Mouse (Mus musculus): ENCODE data around the gene Msrb1. TPM values are rescaled to one million over a fixed set of nuclear protein-coding genes. Genes with fewer than 3 reads are reported as not detected.

The Msrb1 gene
- polyA plus RNA-seq, 1 experiment = 54.2 TPM

- 2% methylated on average over 73 of the region's 76 CpGs for WGBS
- Histone ChIP-seq H3K4me3 (ENCODE audit: low read depth, low read length) (peak within 1 kb of the TSS; percentile 74), H3K36me3 (ENCODE audit: control insufficient read depth, insufficient read depth, low read length) (peaks cover 14% of the 10 kb centered on the region), H3K4me1 (ENCODE audit: control insufficient read depth, insufficient read depth, insufficient read length, low read length) (peaks cover 23% of the 10 kb centered on the region), H3K27ac (ENCODE audit: insufficient read depth, low read depth, low read length) (peak within 1 kb of the TSS; percentile 99), H3K27me3 (ENCODE audit: control insufficient read depth, insufficient read depth, low read length) (no peaks in the 10 kb centered on the region)
- TF ChIP-seq CTCF (IDR thresholded peaks at IDR 0.05; ENCODE audit: extremely low read depth, insufficient read length, insufficient replicate concordance, low read depth, low read length) (no peak; the same call in 1 of the 2 replicates), POLR2A (IDR thresholded peaks at IDR 0.05; ENCODE audit: low read depth, low read length) (no peak; the same call in none of the 2 replicates)
Measured at GRCm38 (mm10) chr17:24696011-24696697, 40.3 kb upstream of the Msrb1 start, which contains the start of the genes Gfer and Noxo1. TSS of gene Gfer (minus strand) at chr17:24696156. TSS of gene Noxo1 (plus strand) at chr17:24696234.

- Histone ChIP-seq H3K4me3 (ENCODE audit: low read depth, low read length) (peak overlapping the region; percentile 66), H3K36me3 (ENCODE audit: control insufficient read depth, insufficient read depth, low read length) (peaks cover 21% of the 10 kb centered on the region), H3K4me1 (ENCODE audit: control insufficient read depth, insufficient read depth, insufficient read length, low read length) (peaks cover 23% of the 10 kb centered on the region), H3K27me3 (ENCODE audit: control insufficient read depth, insufficient read depth, low read length) (no peaks in the 10 kb centered on the region), H3K27ac (ENCODE audit: insufficient read depth, low read depth, low read length) (peak overlapping the region; percentile 99)
- 11% methylated on average over 5 of the region's 5 CpGs for WGBS
- TF ChIP-seq CTCF (IDR thresholded peaks at IDR 0.05; ENCODE audit: extremely low read depth, insufficient read length, insufficient replicate concordance, low read depth, low read length) (no peak), POLR2A (IDR thresholded peaks at IDR 0.05; ENCODE audit: low read depth, low read length) (no peak; the same call in 1 of the 2 replicates)
Measured at GRCm38 (mm10) chr17:24697985-24698384, 38.5 kb upstream of the Msrb1 start.

DNA sequence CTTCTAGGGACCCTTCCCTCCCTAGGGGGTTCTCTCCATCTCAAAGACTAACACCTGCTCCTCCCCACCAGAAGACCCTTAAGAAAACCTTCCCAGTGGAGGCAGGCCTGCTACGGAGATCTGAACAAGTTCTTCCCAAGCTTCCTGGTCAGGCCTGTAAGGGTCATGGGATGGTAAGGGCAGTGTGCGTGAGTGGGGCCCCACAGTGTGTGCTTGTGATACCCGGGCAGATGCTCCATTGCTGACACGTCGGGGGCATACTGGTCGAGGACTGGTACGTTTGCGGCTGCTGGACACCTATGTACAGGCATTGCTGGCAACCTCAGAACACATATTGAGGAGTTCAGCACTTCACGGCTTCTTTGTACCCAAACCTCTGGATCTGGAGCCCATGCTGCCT lies 37.7 kb upstream of the Msrb1 start:
- 28% methylated on average over 9 of the region's 9 CpGs for WGBS
- Histone ChIP-seq H3K4me1 (ENCODE audit: control insufficient read depth, insufficient read depth, insufficient read length, low read length) (peaks cover 23% of the 10 kb centered on the region), H3K4me3 (ENCODE audit: low read depth, low read length) (peak overlapping the region; percentile 66), H3K27me3 (ENCODE audit: control insufficient read depth, insufficient read depth, low read length) (no peaks in the 10 kb centered on the region), H3K36me3 (ENCODE audit: control insufficient read depth, insufficient read depth, low read length) (peaks cover 21% of the 10 kb centered on the region), H3K27ac (ENCODE audit: insufficient read depth, low read depth, low read length) (peak overlapping the region; percentile 99)
- TF ChIP-seq CTCF (IDR thresholded peaks at IDR 0.05; ENCODE audit: extremely low read depth, insufficient read length, insufficient replicate concordance, low read depth, low read length) = no peak
- TF ChIP-seq POLR2A (IDR thresholded peaks at IDR 0.05; ENCODE audit: low read depth, low read length) = no peak

GRCm38 (mm10) chr17:24699473-24699872 lies 37.0 kb upstream of the Msrb1 start:
- Histone ChIP-seq H3K36me3 (ENCODE audit: control insufficient read depth, insufficient read depth, low read length) (peaks cover 27% of the 10 kb centered on the region), H3K27me3 (ENCODE audit: control insufficient read depth, insufficient read depth, low read length) (no peaks in the 10 kb centered on the region), H3K4me1 (ENCODE audit: control insufficient read depth, insufficient read depth, insufficient read length, low read length) (peaks cover 23% of the 10 kb centered on the region), H3K27ac (ENCODE audit: insufficient read depth, low read depth, low read length) (peak overlapping the region; percentile 99), H3K4me3 (ENCODE audit: low read depth, low read length) (peak overlapping the region; percentile 65)
- TF ChIP-seq CTCF (IDR thresholded peaks at IDR 0.05; ENCODE audit: extremely low read depth, insufficient read length, insufficient replicate concordance, low read depth, low read length) (no peak), POLR2A (IDR thresholded peaks at IDR 0.05; ENCODE audit: low read depth, low read length) (peak; percentile 76)
- WGBS = 30% methylated on average over 2 of the region's 2 CpGs

GRCm38 (mm10) chr17:24701251-24701650 lies 35.2 kb upstream of the Msrb1 start:
- H3K27me3 ChIP-seq (ENCODE audit: control insufficient read depth, insufficient read depth, low read length) = no peaks in the 10 kb centered on the region
- 88% methylated on average over 9 of the region's 9 CpGs for WGBS
- peaks cover 27% of the 10 kb centered on the region for H3K36me3 ChIP-seq (ENCODE audit: control insufficient read depth, insufficient read depth, low read length)
- peak overlapping the region; percentile 65; the same call in 1 of the 2 replicates for H3K4me3 ChIP-seq (ENCODE audit: low read depth, low read length)
- no peak overlapping the region for H3K27ac ChIP-seq (ENCODE audit: insufficient read depth, low read depth, low read length)
- TF ChIP-seq CTCF (IDR thresholded peaks at IDR 0.05; ENCODE audit: extremely low read depth, insufficient read length, insufficient replicate concordance, low read depth, low read length) = no peak
- no peak for TF ChIP-seq POLR2A (IDR thresholded peaks at IDR 0.05; ENCODE audit: low read depth, low read length)
- peaks cover 20% of the 10 kb centered on the region for H3K4me1 ChIP-seq (ENCODE audit: control insufficient read depth, insufficient read depth, insufficient read length, low read length)

DNA sequence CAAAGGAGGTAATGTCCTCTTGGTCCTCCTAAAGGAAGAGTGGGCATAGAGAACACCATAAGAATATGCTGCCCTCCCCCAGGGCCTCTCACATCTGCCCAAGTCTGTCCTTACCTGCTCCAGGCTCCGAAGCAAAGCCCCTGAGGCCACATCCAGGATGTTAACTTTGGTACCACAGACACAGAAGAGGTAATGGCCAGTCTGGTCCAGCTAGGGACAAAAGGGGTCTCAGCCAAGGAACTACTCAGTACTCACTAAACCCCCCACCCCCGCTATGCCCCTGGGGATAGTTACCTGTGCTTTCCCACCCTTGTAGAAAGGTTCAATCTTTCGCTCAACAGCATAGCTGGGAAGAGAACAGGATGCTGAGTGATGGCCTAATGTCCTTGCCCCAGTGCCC lies 30.6 kb upstream of the Msrb1 start:
- Histone ChIP-seq H3K27me3 (ENCODE audit: control insufficient read depth, insufficient read depth, low read length) (no peaks in the 10 kb centered on the region), H3K36me3 (ENCODE audit: control insufficient read depth, insufficient read depth, low read length) (peaks cover 24% of the 10 kb centered on the region), H3K4me3 (ENCODE audit: low read depth, low read length) (no peak overlapping the region), H3K27ac (ENCODE audit: insufficient read depth, low read depth, low read length) (no peak overlapping the region), H3K4me1 (ENCODE audit: control insufficient read depth, insufficient read depth, insufficient read length, low read length) (peaks cover 1% of the 10 kb centered on the region)
- TF ChIP-seq POLR2A (IDR thresholded peaks at IDR 0.05; ENCODE audit: low read depth, low read length) = no peak
- no peak for TF ChIP-seq CTCF (IDR thresholded peaks at IDR 0.05; ENCODE audit: extremely low read depth, insufficient read length, insufficient replicate concordance, low read depth, low read length)
- WGBS = 90% methylated on average over 3 of the region's 3 CpGs

GRCm38 (mm10) chr17:24706982-24707800 lies 29.3 kb upstream of the Msrb1 start, which contains the start of gene Tbl3:
TSS of gene Tbl3 (minus strand) at chr17:24707660.
- Histone ChIP-seq H3K4me3 (ENCODE audit: low read depth, low read length) (peak within 1 kb of the TSS; percentile 84), H3K4me1 (ENCODE audit: control insufficient read depth, insufficient read depth, insufficient read length, low read length) (no peaks in the 10 kb centered on the region; the same call in 1 of the 2 replicates), H3K27me3 (ENCODE audit: control insufficient read depth, insufficient read depth, low read length) (no peaks in the 10 kb centered on the region), H3K27ac (ENCODE audit: insufficient read depth, low read depth, low read length) (peak within 1 kb of the TSS; percentile 51), H3K36me3 (ENCODE audit: control insufficient read depth, insufficient read depth, low read length) (peaks cover 10% of the 10 kb centered on the region)
- TF ChIP-seq POLR2A (IDR thresholded peaks at IDR 0.05; ENCODE audit: low read depth, low read length) = peak; percentile 84
- TF ChIP-seq CTCF (IDR thresholded peaks at IDR 0.05; ENCODE audit: extremely low read depth, insufficient read length, insufficient replicate concordance, low read depth, low read length) = no peak
- 1% methylated on average over 32 of the region's 32 CpGs for WGBS

All from small intestine, adult 2 months (tissue).